Mouse (Mus musculus) stomach, postnatal 0 days (tissue): ENCODE measurements around the gene Trip11. TPM values are rescaled to one million over a fixed set of nuclear protein-coding genes. Genes with fewer than 3 reads are reported as not detected.
A peak's percentile ranks its signal among the peaks of the same experiment; 100 is the strongest.

Experiments used
- ATAC-seq: fragments of 200-750 bp; cut with Nextera tagmentation; 2 replicates; pipeline ENCODE4 v1.8.0; 2017; ENCODE audit not compliant: low FRiP score, low TSS enrichment
- DNase-seq: peaks from one replicate; pipeline ENCODE4 v3.0.0-alpha.2; 2016; ENCODE audit warnings: low spot score
- H3K27ac ChIP-seq: fragments of 300-500 bp; sonication (generic); replicated peaks from 2 replicates; pipeline ENCODE4 v1.5.1; 2014; ENCODE audit warnings: mild to moderate bottlenecking, control low read depth
- H3K27me3 ChIP-seq: fragments of 300-500 bp; sonication (generic); 2 replicates; pipeline ENCODE4 v1.6.1; 2014; ENCODE audit warnings: low read length; ENCODE audit not compliant: control insufficient read depth, insufficient read depth
- H3K36me3 ChIP-seq: fragments of 300-500 bp; sonication (generic); 2 replicates; pipeline ENCODE4 v1.6.1; 2014; ENCODE audit warnings: low read length, mixed read lengths; ENCODE audit not compliant: control insufficient read depth, insufficient read depth
- H3K4me1 ChIP-seq: fragments of 300-500 bp; sonication (generic); replicated peaks from 2 replicates; pipeline ENCODE4 v1.6.1; 2014; ENCODE audit warnings: antibody characterized with exemption; ENCODE audit not compliant: control insufficient read depth, insufficient read depth
- H3K4me2 ChIP-seq: fragments of 300-500 bp; sonication (generic); replicated peaks from 2 replicates; pipeline ENCODE4 v1.6.1; 2014; ENCODE audit warnings: low read depth, mild to moderate bottlenecking, control low read depth, moderate library complexity
- H3K4me3 ChIP-seq: fragments of 300-500 bp; sonication (generic); 2 replicates; pipeline ENCODE4 v1.5.1; 2014; ENCODE audit warnings: low read depth, low read length, control low read depth
- H3K9ac ChIP-seq: fragments of 300-500 bp; sonication (generic); 2 replicates; pipeline ENCODE4 v1.6.1; 2014; ENCODE audit warnings: mild to moderate bottlenecking, low read length, control low read depth, mixed read lengths
- H3K9me3 ChIP-seq: fragments of 300-500 bp; sonication (generic); 2 replicates; pipeline ENCODE4 v1.6.1; 2016; ENCODE audit warnings: low read length; ENCODE audit not compliant: control insufficient read depth
- CTCF ChIP-seq: IDR thresholded peaks from 2 replicates; pipeline ENCODE4 v1.5.1; 2016; ENCODE audit warnings: antibody characterized with exemption, low read depth, mild to moderate bottlenecking, moderate library complexity
- EP300 ChIP-seq: optimal IDR thresholded peaks from 2 replicates; pipeline ENCODE3; 2016; ENCODE audit warnings: antibody characterized with exemption
- WGBS: fragments of 180-500 bp; shearing (Covaris S2); extraction: QIAGEN DNeasy Blood & Tissue Kit; methylation state at CpG from one replicate; pipeline ENCODE4 v1.1.7; 2014; 5-methylcytosine and 5-hydroxymethylcytosine counted together
- polyA plus RNA-seq: library from polyadenylated mRNA; unstranded; fragments of >200 nt; fragmentation: Nextera tagmentation; extraction: Ambion mirVana; gene quantifications from 2 replicates; pipeline ENCODE4 v1.2.1, GENCODE M21; 2015

Gene Trip11
- polyA plus RNA-seq, 1 experiment from 2014 or later, result 24.3 TPM

DNA sequence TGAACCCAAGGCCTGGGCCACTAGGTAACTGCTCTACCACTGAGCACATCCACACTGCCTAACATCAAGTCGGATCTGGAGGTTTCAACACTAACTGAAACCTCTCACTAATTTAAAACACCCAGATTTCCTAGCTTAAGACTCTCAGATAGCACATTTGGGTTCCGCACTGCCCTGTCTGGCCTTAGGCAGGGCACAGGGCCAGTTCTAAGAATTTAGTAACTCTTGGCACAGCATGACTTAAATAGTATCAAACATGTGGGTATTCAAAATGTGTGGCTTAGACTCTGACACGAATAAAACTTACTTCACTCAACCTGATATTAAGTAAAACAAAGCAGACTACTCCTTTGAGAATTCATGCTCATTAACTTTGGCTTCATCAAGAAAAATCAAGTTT is 6.8 kb upstream of the Trip11 start:
- no peak overlapping the region for H3K27ac ChIP-seq
- H3K4me2 ChIP-seq, result no peak overlapping the region
- no peak for ATAC-seq
- H3K4me1 ChIP-seq, result no peaks in the 10 kb centered on the region
- 0 out of 2 replicates have a peak, but pooled peaks cover 3% of the 10 kb centered on the region for H3K36me3 ChIP-seq
- H3K9ac ChIP-seq, result no peak overlapping the region
- no peak overlapping the region for H3K4me3 ChIP-seq
- TF ChIP-seq CTCF, result no peak
- no peak for TF ChIP-seq EP300
- no peaks in the 10 kb centered on the region for H3K9me3 ChIP-seq
- WGBS, result 82% methylated on average over 3 of the region's 3 CpGs
- H3K27me3 ChIP-seq, result no peaks in the 10 kb centered on the region
- no peak for DNase-seq

DNA sequence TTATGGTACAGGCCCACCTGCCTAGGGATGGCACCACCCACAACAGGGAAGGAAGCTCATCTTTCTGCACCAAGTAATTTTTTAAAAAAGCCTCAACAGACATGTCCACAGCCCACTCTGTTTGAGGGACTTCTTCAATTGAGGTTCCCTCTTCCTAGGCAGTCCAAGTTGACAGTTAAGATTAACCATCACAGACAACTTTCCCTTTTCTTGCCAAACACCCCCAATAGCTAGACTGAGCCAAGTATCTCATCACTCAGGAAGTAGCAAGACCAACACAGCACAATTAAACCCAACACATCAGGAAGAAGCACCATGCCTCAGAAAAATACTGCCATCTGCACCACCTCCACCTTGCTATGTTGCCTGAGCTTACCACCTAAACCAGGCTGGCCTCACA is 4.1 kb upstream of the Trip11 start:
- Histone ChIP-seq H3K4me2 (no peak overlapping the region), H3K27me3 (no peaks in the 10 kb centered on the region), H3K27ac (no peak overlapping the region), H3K9me3 (no peaks in the 10 kb centered on the region), H3K9ac (no peak overlapping the region), H3K36me3 (no peaks in the 10 kb centered on the region), H3K4me1 (0 out of 2 replicates have a peak, but pooled peaks cover 3% of the 10 kb centered on the region), H3K4me3 (no peak overlapping the region)
- TF ChIP-seq EP300 (no peak), CTCF (no peak)
- no peak for DNase-seq
- ATAC-seq, result no peak

DNA sequence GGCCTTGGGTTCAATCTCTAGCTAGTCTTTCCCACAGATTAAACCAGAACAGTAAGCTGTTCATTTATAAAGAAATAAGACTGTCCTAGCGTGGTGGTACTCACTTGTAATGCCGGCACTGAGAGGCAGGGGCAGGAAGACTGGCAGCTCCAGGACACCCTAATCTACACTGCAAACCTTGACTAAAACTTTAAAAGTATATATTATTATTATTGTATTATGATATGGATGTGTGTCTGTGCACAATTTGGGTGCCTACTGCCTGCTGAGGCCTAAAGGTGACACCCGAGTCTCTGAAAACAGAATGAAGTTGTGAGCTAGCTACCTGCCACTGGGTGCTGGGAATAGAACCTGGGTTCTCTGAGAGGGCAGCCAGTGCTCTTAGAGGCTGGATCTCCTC is 1.7 kb downstream of the Trip11 start:
- no peak for TF ChIP-seq EP300
- no peak for TF ChIP-seq CTCF
- DNase-seq (no peak), ATAC-seq (no peak)
- peak overlapping the region; percentile 64 for H3K4me2 ChIP-seq
- WGBS, result 86% methylated on average over 3 of the region's 3 CpGs
- no peaks in the 10 kb centered on the region for H3K9me3 ChIP-seq
- peaks cover 3% of the 10 kb centered on the region for H3K36me3 ChIP-seq
- H3K9ac ChIP-seq, result no peak overlapping the region
- H3K4me1 ChIP-seq, result peaks cover 8% of the 10 kb centered on the region; the same call in 1 of the 2 replicates
- H3K4me3 ChIP-seq, result peak overlapping the region; percentile 57; the same call in 1 of the 2 replicates
- no peaks in the 10 kb centered on the region for H3K27me3 ChIP-seq
- H3K27ac ChIP-seq, result no peak overlapping the region

DNA sequence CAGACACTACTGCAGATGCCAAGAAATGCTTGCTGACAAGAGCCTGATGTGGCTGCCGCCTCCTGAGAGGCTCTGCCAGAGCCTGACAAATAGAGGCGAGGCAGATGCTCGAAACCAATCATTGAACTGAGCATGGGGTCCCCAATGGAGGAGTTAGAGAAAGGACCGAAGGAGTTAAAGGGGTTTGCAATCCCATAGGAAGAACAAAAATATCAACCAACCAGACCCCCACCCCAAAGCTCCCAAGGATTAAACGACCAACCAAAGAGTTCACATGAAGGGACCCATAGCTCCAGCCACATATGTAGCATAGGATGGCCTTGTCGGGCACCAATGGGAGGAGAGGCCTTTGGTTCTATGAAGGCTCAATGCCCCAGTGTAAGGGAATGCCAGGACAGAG is 2.7 kb downstream of the Trip11 start:
- Histone ChIP-seq H3K4me1 (peaks cover 8% of the 10 kb centered on the region; the same call in 1 of the 2 replicates), H3K27ac (no peak overlapping the region), H3K4me2 (no peak overlapping the region), H3K36me3 (peaks cover 3% of the 10 kb centered on the region), H3K9me3 (no peaks in the 10 kb centered on the region), H3K4me3 (no peak overlapping the region), H3K27me3 (no peaks in the 10 kb centered on the region), H3K9ac (no peak overlapping the region)
- ATAC-seq (no peak), DNase-seq (no peak)
- WGBS, result 88% methylated on average over 6 of the region's 6 CpGs
- TF ChIP-seq CTCF (no peak), EP300 (no peak)

DNA sequence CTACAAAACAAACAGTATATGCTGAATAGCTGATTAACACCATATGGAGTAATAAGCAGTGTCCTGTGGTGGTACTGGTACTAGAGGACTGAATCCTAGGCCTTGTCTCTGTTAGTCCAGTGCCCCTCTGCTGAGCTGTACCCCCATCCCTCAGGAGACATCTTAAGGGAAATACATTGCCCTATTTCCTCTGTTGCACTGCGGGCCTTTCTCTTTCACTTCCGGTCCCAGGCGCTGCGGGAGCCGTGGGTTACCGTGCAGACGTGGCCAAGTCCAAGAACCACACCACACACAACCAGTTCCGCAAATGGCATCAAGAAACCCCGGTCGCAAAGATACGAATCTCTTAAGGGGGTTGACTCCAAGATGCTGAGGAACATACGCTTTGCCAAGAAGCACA is 7.2 kb downstream of the Trip11 start:
- TF ChIP-seq EP300, result no peak
- TF ChIP-seq CTCF, result no peak
- WGBS, result 94% methylated on average over 12 of the region's 12 CpGs
- DNase-seq (no peak), ATAC-seq (no peak)
- H3K4me2 ChIP-seq, result no peak overlapping the region
- no peaks in the 10 kb centered on the region for H3K9me3 ChIP-seq
- H3K27me3 ChIP-seq, result no peaks in the 10 kb centered on the region
- no peak overlapping the region for H3K4me3 ChIP-seq
- H3K9ac ChIP-seq, result no peak overlapping the region
- peaks cover 5% of the 10 kb centered on the region for H3K36me3 ChIP-seq
- no peak overlapping the region for H3K27ac ChIP-seq
- no peaks in the 10 kb centered on the region for H3K4me1 ChIP-seq

DNA sequence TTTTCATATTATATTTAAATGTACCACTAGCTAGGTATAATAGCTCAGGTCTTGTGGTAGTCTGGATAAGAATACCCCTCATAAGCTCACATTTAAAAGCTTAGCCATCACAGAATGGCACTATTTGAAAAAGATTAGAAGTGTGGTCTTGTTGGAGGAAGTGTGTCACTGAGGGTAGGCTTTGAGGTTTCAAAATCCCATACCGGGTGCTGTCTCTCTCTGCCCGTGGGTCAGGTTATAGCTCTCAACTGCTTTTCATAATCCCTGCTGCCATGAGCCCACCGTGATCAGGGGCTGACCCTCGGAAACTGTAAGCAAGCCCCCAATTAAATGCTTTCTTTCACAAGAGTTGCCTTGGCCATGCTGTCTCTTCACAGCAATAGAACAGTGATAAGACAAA is 8.2 kb downstream of the Trip11 start:
- Histone ChIP-seq H3K9me3 (no peaks in the 10 kb centered on the region), H3K27ac (no peak overlapping the region), H3K36me3 (peaks cover 5% of the 10 kb centered on the region), H3K4me1 (no peaks in the 10 kb centered on the region), H3K9ac (no peak overlapping the region), H3K4me3 (no peak overlapping the region), H3K27me3 (no peaks in the 10 kb centered on the region), H3K4me2 (no peak overlapping the region)
- no peak for ATAC-seq
- 85% methylated on average over 4 of the region's 4 CpGs for WGBS
- no peak for DNase-seq
- TF ChIP-seq CTCF, result no peak
- no peak for TF ChIP-seq EP300
